Mouse (Mus musculus) MEL-GATA-1-ER (cell line): ENCODE results near the gene Hsd3b4.
"Not testable (repeated sequence)": the region's sequence is repeated elsewhere in the genome, so short reads cannot be mapped to it uniquely, and the experiment has no call there.

Experiments used
- DNase-seq: peaks from one replicate; pipeline ENCODE4 v3.0.0-alpha.2; 2012; ENCODE audit warnings: low read depth; ENCODE audit errors: extremely low read depth

Hsd3b4 gene

GRCm38 (mm10) chr3:98510414-98510813 lies at the start of gene Hsd3b4:
Gene Hsd3b4 (minus strand): TSS chr3:98510514.
- not testable (repeated sequence) for DNase-seq

GRCm38 (mm10) chr3:98550832-98551231 lies 40.5 kb upstream of the Hsd3b4 start:
- not testable (repeated sequence) for DNase-seq

- DNase-seq = not testable (repeated sequence)
Observed at GRCm38 (mm10) chr3:98550215-98550614, 39.9 kb upstream of the Hsd3b4 start.

GRCm38 (mm10) chr3:98548495-98548894 lies 38.2 kb upstream of the Hsd3b4 start:
- not testable (repeated sequence) for DNase-seq

GRCm38 (mm10) chr3:98547641-98548040 lies 37.3 kb upstream of the Hsd3b4 start:
- DNase-seq = not testable (repeated sequence)

GRCm38 (mm10) chr3:98524978-98525377 lies 14.7 kb upstream of the Hsd3b4 start:
- DNase-seq = not testable (repeated sequence)

- not testable (repeated sequence) for DNase-seq
Observed at GRCm38 (mm10) chr3:98524552-98524951, 14.2 kb upstream of the Hsd3b4 start.

GRCm38 (mm10) chr3:98522779-98523178 lies 12.5 kb upstream of the Hsd3b4 start:
- DNase-seq = not testable (repeated sequence)

GRCm38 (mm10) chr3:98507229-98507628 lies 3.1 kb downstream of the Hsd3b4 start:
- not testable (repeated sequence) for DNase-seq

GRCm38 (mm10) chr3:98497401-98497800 lies 12.9 kb downstream of the Hsd3b4 start:
- not testable (repeated sequence) for DNase-seq

GRCm38 (mm10) chr3:98496762-98497161 lies 13.6 kb downstream of the Hsd3b4 start:
- DNase-seq = not testable (repeated sequence)

GRCm38 (mm10) chr3:98495055-98495454 lies 15.3 kb downstream of the Hsd3b4 start:
- DNase-seq = not testable (repeated sequence)

- not testable (repeated sequence) for DNase-seq
Observed at GRCm38 (mm10) chr3:98494184-98494583, 16.1 kb downstream of the Hsd3b4 start.

GRCm38 (mm10) chr3:98471499-98471898 lies 38.8 kb downstream of the Hsd3b4 start:
- DNase-seq = not testable (repeated sequence)

- DNase-seq = not testable (repeated sequence)
Observed at GRCm38 (mm10) chr3:98471057-98471456, 39.3 kb downstream of the Hsd3b4 start.

GRCm38 (mm10) chr3:98469323-98469722 lies 41.0 kb downstream of the Hsd3b4 start:
- DNase-seq = not testable (repeated sequence)

- DNase-seq = not testable (repeated sequence)
Observed at GRCm38 (mm10) chr3:98457026-98457425, 53.3 kb downstream of the Hsd3b4 start, which contains the start of gene Gm4450. Gene Gm4450 (minus strand): TSS chr3:98457126.

GRCm38 (mm10) chr3:98453786-98454185 lies 56.5 kb downstream of the Hsd3b4 start:
- DNase-seq = not testable (repeated sequence)
